In genomic region chr11:75453991-75454930, GRCm38 (mm10) we compare ENCODE assay signal across 8 mouse cellular contexts. TPM values are rescaled to one million over a fixed set of nuclear protein-coding genes. Genes with fewer than 3 reads are reported as not detected.
DNase-seq lines count a peak whose midpoint lies in the region; ATAC-seq and TF ChIP-seq lines count a peak whose summit lies in the region.

Gene Wdr81, minus strand, starts transcription at chr11:75454717.

- peak; percentile 91 for ATAC-seq in embryonic facial prominence, embryonic 12.5 days (ENCODE audit: insufficient number of reproducible peaks, insufficient read depth, low FRiP score, low TSS enrichment)
- ATAC-seq in midbrain, embryonic 12.5 days (ENCODE audit: low FRiP score, low read depth) = peak; percentile 95

- peak; percentile 90 for DNase-seq in 3T3-L1 (ENCODE audit: low read depth, low spot score)
- peak; percentile 91 to 93 for DNase-seq in adrenal gland, postnatal 36 days
- peak; percentile 99 for DNase-seq in heart, adult 11 months
- DNase-seq in kidney, adult 11 months = peak; percentile 90
- peak; percentile 96 for DNase-seq in limb, embryonic 10.5 days (ENCODE audit: low spot score)

- peak; percentile 47; the same call in 1 of the 2 replicates for TF ChIP-seq CTCF in small intestine, adult 2 months (IDR thresholded peaks at IDR 0.05; ENCODE audit: extremely low read depth, insufficient read length, insufficient replicate concordance, low read depth, low read length)

- H3K4me3 ChIP-seq in embryonic facial prominence, embryonic 12.5 days = peak within 1 kb of the TSS; percentile 74
- H3K4me3 ChIP-seq in limb, embryonic 10.5 days = peak within 1 kb of the TSS; percentile 76
- peak within 1 kb of the TSS; percentile 61 for H3K4me3 ChIP-seq in midbrain, embryonic 12.5 days
- H3K4me3 ChIP-seq in small intestine, adult 2 months (ENCODE audit: low read depth, low read length) = peak within 1 kb of the TSS; percentile 75

- 2% methylated on average over 56 of the region's 56 CpGs for WGBS in embryonic facial prominence, embryonic 12.5 days
- WGBS in limb, embryonic 10.5 days = 2% methylated on average over 56 of the region's 56 CpGs
- 4% methylated on average over 56 of the region's 56 CpGs for WGBS in midbrain, embryonic 12.5 days
- WGBS in small intestine, adult 2 months = 2% methylated on average over 56 of the region's 56 CpGs

- peak within 1 kb of the TSS; percentile 100 for H3K4me2 ChIP-seq in embryonic facial prominence, embryonic 12.5 days (replicated peaks)
- H3K4me2 ChIP-seq in midbrain, embryonic 12.5 days (replicated peaks) = peak within 1 kb of the TSS; percentile 93

- H3K4me1 ChIP-seq in embryonic facial prominence, embryonic 12.5 days = peaks cover 19% of the 10 kb centered on the region
- H3K4me1 ChIP-seq in limb, embryonic 10.5 days = peaks cover 26% of the 10 kb centered on the region
- H3K4me1 ChIP-seq in midbrain, embryonic 12.5 days = peaks cover 20% of the 10 kb centered on the region
- H3K4me1 ChIP-seq in small intestine, adult 2 months (ENCODE audit: control insufficient read depth, insufficient read depth, insufficient read length, low read length) = peaks cover 21% of the 10 kb centered on the region; the same call in 1 of the 2 replicates

- H3K9ac ChIP-seq in embryonic facial prominence, embryonic 12.5 days = peak within 1 kb of the TSS; percentile 67
- H3K9ac ChIP-seq in midbrain, embryonic 12.5 days (replicated peaks) = peak within 1 kb of the TSS; percentile 67

- no peaks in the 10 kb centered on the region for H3K9me3 ChIP-seq in embryonic facial prominence, embryonic 12.5 days
- no peaks in the 10 kb centered on the region for H3K9me3 ChIP-seq in limb, embryonic 10.5 days (replicated peaks)
- no peaks in the 10 kb centered on the region for H3K9me3 ChIP-seq in midbrain, embryonic 12.5 days

- peak; percentile 52 for TF ChIP-seq POLR2A in small intestine, adult 2 months (IDR thresholded peaks at IDR 0.05; ENCODE audit: low read depth, low read length)

- H3K36me3 ChIP-seq in embryonic facial prominence, embryonic 12.5 days = peaks cover 6% of the 10 kb centered on the region; the same call in 1 of the 2 replicates
- H3K36me3 ChIP-seq in limb, embryonic 10.5 days = peaks cover 15% of the 10 kb centered on the region
- H3K36me3 ChIP-seq in midbrain, embryonic 12.5 days = peaks cover 6% of the 10 kb centered on the region
- H3K36me3 ChIP-seq in small intestine, adult 2 months (ENCODE audit: control insufficient read depth, insufficient read depth, low read length) = peaks cover 13% of the 10 kb centered on the region

- no peaks in the 10 kb centered on the region for H3K27me3 ChIP-seq in embryonic facial prominence, embryonic 12.5 days
- peaks cover 8% of the 10 kb centered on the region for H3K27me3 ChIP-seq in limb, embryonic 10.5 days (ENCODE audit: low read depth, poor library complexity, severe bottlenecking)
- peaks cover 8% of the 10 kb centered on the region for H3K27me3 ChIP-seq in midbrain, embryonic 12.5 days
- H3K27me3 ChIP-seq in small intestine, adult 2 months (ENCODE audit: control insufficient read depth, insufficient read depth, low read length) = no peaks in the 10 kb centered on the region

- peak within 1 kb of the TSS; percentile 67; the same call in 1 of the 2 replicates for H3K27ac ChIP-seq in embryonic facial prominence, embryonic 12.5 days
- H3K27ac ChIP-seq in limb, embryonic 10.5 days = peak within 1 kb of the TSS; percentile 80
- H3K27ac ChIP-seq in midbrain, embryonic 12.5 days (replicated peaks) = peak within 1 kb of the TSS; percentile 12
- peak within 1 kb of the TSS; percentile 73 for H3K27ac ChIP-seq in small intestine, adult 2 months (ENCODE audit: insufficient read depth, low read depth, low read length)

RNA-seq across cellular contexts. Expression of gene Wdr81, which starts in this region (rescaled TPM):
- 10 to 100 TPM; 12.0 to 18.2 TPM for total RNA-seq in adrenal gland, postnatal 36 days (2021)
- 7.0 and 7.1 TPM in 2 replicates for polyA plus RNA-seq in embryonic facial prominence, embryonic 12.5 days (2016; fragmentation: Nextera tagmentation; extraction: Ambion mirVana)
- 5.6 and 6.6 TPM in 2 replicates for polyA plus RNA-seq in limb, embryonic 10.5 days (2016; fragmentation: Nextera tagmentation; extraction: Ambion mirVana)
- polyA plus RNA-seq in midbrain, embryonic 12.5 days (2016; fragmentation: Nextera tagmentation; extraction: Ambion mirVana) = 8.6 and 9.4 TPM in 2 replicates
- polyA plus RNA-seq in small intestine, adult 2 months (2012; rRNA removed) = 8.3 and 18.3 TPM in 2 replicates

Comparison
In these comparisons a context has a peak if more than half of its experiments do, and no peak if none do; other contexts are left out.
1. Peak in every context shown above with its lines: DNase-seq, ATAC-seq, H3K4me3 ChIP-seq and H3K27ac ChIP-seq.
2. H3K27ac ChIP-seq: peak in every context shown above with its lines; median percentile 80 in limb, embryonic 10.5 days; 73 in small intestine, adult 2 months; 67 in embryonic facial prominence, embryonic 12.5 days; 12 in midbrain, embryonic 12.5 days.